Mouse (Mus musculus): ENCODE results near the gene Gm42906. TPM values are rescaled to one million over a fixed set of nuclear protein-coding genes. Genes with fewer than 3 reads are reported as not detected.

Gene Gm42906
- polyA plus RNA-seq, 1 experiment from 2014 or later: not detected

GRCm38 (mm10) chr5:151223696-151224366 is 204.1 kb downstream of the Gm42906 start:
- Histone ChIP-seq H3K4me3 (no peak overlapping the region), H3K36me3 (no peaks in the 10 kb centered on the region)
- WGBS (ENCODE audit: insufficient replicate concordance): 52% methylated on average over 4 of the region's 4 CpGs

DNA sequence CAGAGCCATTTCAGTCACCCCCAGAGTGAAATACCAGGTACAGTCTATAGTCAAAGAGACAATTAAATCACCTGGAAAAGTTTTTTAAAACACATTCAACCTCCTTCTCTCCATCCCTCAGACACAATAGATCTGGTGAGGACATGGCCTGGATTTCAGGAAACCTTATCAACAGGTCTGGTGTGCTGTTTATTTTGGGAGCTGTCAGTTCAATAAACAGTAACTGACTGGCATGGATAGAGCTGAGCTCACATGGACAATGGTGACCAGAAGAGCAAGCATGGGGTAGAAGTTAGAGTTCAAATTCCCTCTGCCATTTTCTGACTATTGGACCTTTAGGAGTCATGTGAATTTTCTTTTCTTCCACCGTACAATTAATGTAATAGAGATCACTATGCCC is 205.2 kb downstream of the Gm42906 start:
- Histone ChIP-seq H3K9ac (no peak overlapping the region), H3K9me3 (replicated peaks) (no peaks in the 10 kb centered on the region), H3K36me3 (no peaks in the 10 kb centered on the region), H3K27me3 (replicated peaks) (no peaks in the 10 kb centered on the region), H3K4me2 (no peak overlapping the region), H3K4me3 (no peak overlapping the region), H3K27ac (no peak overlapping the region), H3K4me1 (no peaks in the 10 kb centered on the region)
- 65% methylated on average over 1 of the region's 1 CpGs for WGBS (ENCODE audit: insufficient replicate concordance)
- no peak for ATAC-seq

More at GRCm38 (mm10) chr5:151223696-151224366, 204.1 kb downstream of the Gm42906 start:
- H3K4me1 ChIP-seq: no peaks in the 10 kb centered on the region
- no peak for ATAC-seq
- H3K27ac ChIP-seq: no peak overlapping the region
- H3K9ac ChIP-seq: no peak overlapping the region
- no peaks in the 10 kb centered on the region for H3K27me3 ChIP-seq (replicated peaks)
- no peak overlapping the region for H3K4me2 ChIP-seq
- no peaks in the 10 kb centered on the region for H3K9me3 ChIP-seq (replicated peaks)

GRCm38 (mm10) chr5:151218689-151219115 is 209.3 kb downstream of the Gm42906 start:
- WGBS (ENCODE audit: insufficient replicate concordance): 67% methylated on average over 6 of the region's 6 CpGs
- no peak overlapping the region for H3K4me2 ChIP-seq
- H3K4me3 ChIP-seq: no peak overlapping the region
- no peak for ATAC-seq
- no peaks in the 10 kb centered on the region for H3K4me1 ChIP-seq
- H3K9ac ChIP-seq: no peak overlapping the region
- H3K36me3 ChIP-seq: no peaks in the 10 kb centered on the region
- no peak overlapping the region for H3K27ac ChIP-seq
- H3K27me3 ChIP-seq (replicated peaks): no peaks in the 10 kb centered on the region
- H3K9me3 ChIP-seq (replicated peaks): no peaks in the 10 kb centered on the region

DNA sequence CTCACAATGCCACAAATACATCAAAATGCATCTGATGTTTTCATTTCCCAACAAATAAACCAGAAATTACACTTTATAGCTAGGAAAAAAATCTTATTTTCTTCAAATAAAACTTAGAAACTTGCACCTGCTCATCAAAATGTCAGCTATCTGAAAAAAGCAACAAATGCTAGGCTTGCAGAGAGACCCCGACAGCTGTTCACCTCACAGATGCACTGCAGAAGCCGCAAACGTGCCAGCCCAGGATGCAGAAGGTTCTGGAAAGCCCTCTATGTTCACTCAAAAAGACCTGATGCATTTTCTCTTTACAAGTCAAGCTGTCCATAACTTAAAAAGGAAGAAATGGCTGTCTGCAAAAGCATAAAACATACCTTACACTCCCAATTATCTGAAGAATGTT is 214.9 kb downstream of the Gm42906 start:
- H3K4me2 ChIP-seq: no peak overlapping the region
- H3K36me3 ChIP-seq: no peaks in the 10 kb centered on the region
- no peaks in the 10 kb centered on the region for H3K9me3 ChIP-seq (replicated peaks)
- WGBS (ENCODE audit: insufficient replicate concordance): 74% methylated on average over 3 of the region's 3 CpGs
- H3K9ac ChIP-seq: no peak overlapping the region
- H3K27ac ChIP-seq: no peak overlapping the region
- no peak overlapping the region for H3K4me3 ChIP-seq
- H3K4me1 ChIP-seq: no peaks in the 10 kb centered on the region
- no peaks in the 10 kb centered on the region for H3K27me3 ChIP-seq (replicated peaks)
- no peak for ATAC-seq

GRCm38 (mm10) chr5:151210869-151211268 is 217.1 kb downstream of the Gm42906 start:
- Histone ChIP-seq H3K36me3 (no peaks in the 10 kb centered on the region), H3K9me3 (replicated peaks) (no peaks in the 10 kb centered on the region), H3K4me2 (no peak overlapping the region), H3K4me3 (no peak overlapping the region), H3K4me1 (no peaks in the 10 kb centered on the region), H3K27me3 (replicated peaks) (no peaks in the 10 kb centered on the region), H3K27ac (no peak overlapping the region), H3K9ac (no peak overlapping the region)
- no peak for ATAC-seq
- WGBS (ENCODE audit: insufficient replicate concordance): 69% methylated on average over 1 of the region's 1 CpGs

DNA sequence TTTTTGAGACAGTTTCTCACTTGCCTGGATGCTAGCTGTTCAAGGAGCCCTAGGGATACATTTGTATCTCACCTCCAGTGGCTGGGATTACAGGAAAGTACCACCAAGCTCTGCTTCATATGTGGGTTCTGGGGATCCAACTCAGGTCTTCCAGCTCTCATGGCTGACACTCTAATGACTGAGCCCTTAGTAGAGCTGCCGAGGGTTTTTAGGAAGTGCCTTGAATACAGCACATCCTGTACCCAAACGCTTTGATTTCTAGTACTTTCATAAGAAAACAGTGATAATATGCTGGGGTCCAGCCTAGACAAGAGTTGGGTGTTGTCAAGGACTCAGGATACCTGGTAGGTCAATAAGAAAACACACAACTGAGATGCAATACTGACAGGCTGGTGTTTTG is 217.9 kb downstream of the Gm42906 start:
- 37% methylated on average over 2 of the region's 2 CpGs for WGBS (ENCODE audit: insufficient replicate concordance)
- no peak for ATAC-seq
- H3K4me1 ChIP-seq: no peaks in the 10 kb centered on the region

DNA sequence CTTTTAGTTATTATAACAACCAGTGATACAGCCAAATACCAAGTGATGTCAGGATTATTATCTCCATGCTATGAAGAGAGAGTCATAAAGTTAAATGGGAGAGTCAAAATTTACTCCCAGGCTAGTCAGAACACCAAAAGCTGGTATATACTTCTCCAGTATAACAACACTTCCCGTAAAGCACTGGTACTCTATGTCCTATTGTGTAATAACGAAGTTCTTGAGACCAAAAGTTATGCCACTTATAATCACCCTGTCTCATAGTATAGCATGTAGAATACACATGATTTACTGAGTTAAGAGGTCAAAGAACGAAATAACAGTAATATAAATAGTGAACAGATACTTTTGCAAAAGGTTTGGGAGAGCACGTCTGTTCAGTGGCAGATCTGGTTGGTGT is 222.9 kb downstream of the Gm42906 start:
- no peaks in the 10 kb centered on the region for H3K9me3 ChIP-seq (replicated peaks)
- no peaks in the 10 kb centered on the region for H3K27me3 ChIP-seq (replicated peaks)
- no peak overlapping the region for H3K27ac ChIP-seq
- H3K36me3 ChIP-seq: no peaks in the 10 kb centered on the region
- H3K4me3 ChIP-seq: no peak overlapping the region
- no peak for ATAC-seq
- H3K9ac ChIP-seq: no peak overlapping the region
- no peaks in the 10 kb centered on the region for H3K4me1 ChIP-seq
- 73% methylated on average over 4 of the region's 4 CpGs for WGBS (ENCODE audit: insufficient replicate concordance)
- no peak overlapping the region for H3K4me2 ChIP-seq

More for the DNA sequence above, 217.9 kb downstream of the Gm42906 start:
- H3K9me3 ChIP-seq (replicated peaks): no peaks in the 10 kb centered on the region
- H3K36me3 ChIP-seq: no peaks in the 10 kb centered on the region
- no peaks in the 10 kb centered on the region for H3K27me3 ChIP-seq (replicated peaks)
- no peak overlapping the region for H3K9ac ChIP-seq
- no peak overlapping the region for H3K4me2 ChIP-seq
- H3K4me3 ChIP-seq: no peak overlapping the region
- no peak overlapping the region for H3K27ac ChIP-seq

GRCm38 (mm10) chr5:151202925-151203324 is 225.0 kb downstream of the Gm42906 start:
- Histone ChIP-seq H3K36me3 (no peaks in the 10 kb centered on the region), H3K27me3 (replicated peaks) (no peaks in the 10 kb centered on the region), H3K9me3 (replicated peaks) (no peaks in the 10 kb centered on the region), H3K4me2 (no peak overlapping the region), H3K4me3 (no peak overlapping the region), H3K9ac (no peak overlapping the region), H3K27ac (no peak overlapping the region), H3K4me1 (no peaks in the 10 kb centered on the region)
- 61% methylated on average over 5 of the region's 5 CpGs for WGBS (ENCODE audit: insufficient replicate concordance)
- ATAC-seq: no peak

DNA sequence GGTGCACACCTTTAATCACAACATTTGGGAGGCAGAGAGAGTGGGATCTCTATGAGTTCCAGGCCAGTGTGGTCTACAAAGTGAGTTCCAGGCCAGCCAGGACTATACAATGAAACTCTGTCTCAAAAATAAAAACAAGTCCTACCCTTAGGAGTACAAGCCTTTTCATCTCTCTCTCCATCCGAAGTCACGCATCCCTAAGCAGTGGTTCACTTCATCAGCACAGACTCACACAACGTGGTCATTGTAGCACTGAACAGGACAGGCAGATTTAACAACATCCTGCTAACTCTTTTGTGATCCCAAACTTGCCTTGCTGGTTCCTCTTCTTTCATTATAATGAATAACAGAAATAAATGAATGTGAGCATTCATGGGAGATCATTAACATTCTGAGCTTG is 226.7 kb downstream of the Gm42906 start:
- no peaks in the 10 kb centered on the region for H3K9me3 ChIP-seq (replicated peaks)
- H3K4me1 ChIP-seq: no peaks in the 10 kb centered on the region
- H3K4me3 ChIP-seq: no peak overlapping the region
- no peak for ATAC-seq
- no peaks in the 10 kb centered on the region for H3K27me3 ChIP-seq (replicated peaks)
- H3K27ac ChIP-seq: no peak overlapping the region
- 66% methylated on average over 3 of the region's 3 CpGs for WGBS (ENCODE audit: insufficient replicate concordance)
- H3K36me3 ChIP-seq: no peaks in the 10 kb centered on the region
- no peak overlapping the region for H3K9ac ChIP-seq
- no peak overlapping the region for H3K4me2 ChIP-seq

GRCm38 (mm10) chr5:151199235-151199634 is 228.7 kb downstream of the Gm42906 start:
- no peak overlapping the region for H3K4me2 ChIP-seq
- no peak for ATAC-seq
- no peaks in the 10 kb centered on the region for H3K27me3 ChIP-seq (replicated peaks)
- H3K36me3 ChIP-seq: no peaks in the 10 kb centered on the region
- H3K9me3 ChIP-seq (replicated peaks): no peaks in the 10 kb centered on the region
- 68% methylated on average over 3 of the region's 3 CpGs for WGBS (ENCODE audit: insufficient replicate concordance)
- no peak overlapping the region for H3K9ac ChIP-seq
- no peak overlapping the region for H3K27ac ChIP-seq
- no peak overlapping the region for H3K4me3 ChIP-seq
- no peaks in the 10 kb centered on the region for H3K4me1 ChIP-seq

DNA sequence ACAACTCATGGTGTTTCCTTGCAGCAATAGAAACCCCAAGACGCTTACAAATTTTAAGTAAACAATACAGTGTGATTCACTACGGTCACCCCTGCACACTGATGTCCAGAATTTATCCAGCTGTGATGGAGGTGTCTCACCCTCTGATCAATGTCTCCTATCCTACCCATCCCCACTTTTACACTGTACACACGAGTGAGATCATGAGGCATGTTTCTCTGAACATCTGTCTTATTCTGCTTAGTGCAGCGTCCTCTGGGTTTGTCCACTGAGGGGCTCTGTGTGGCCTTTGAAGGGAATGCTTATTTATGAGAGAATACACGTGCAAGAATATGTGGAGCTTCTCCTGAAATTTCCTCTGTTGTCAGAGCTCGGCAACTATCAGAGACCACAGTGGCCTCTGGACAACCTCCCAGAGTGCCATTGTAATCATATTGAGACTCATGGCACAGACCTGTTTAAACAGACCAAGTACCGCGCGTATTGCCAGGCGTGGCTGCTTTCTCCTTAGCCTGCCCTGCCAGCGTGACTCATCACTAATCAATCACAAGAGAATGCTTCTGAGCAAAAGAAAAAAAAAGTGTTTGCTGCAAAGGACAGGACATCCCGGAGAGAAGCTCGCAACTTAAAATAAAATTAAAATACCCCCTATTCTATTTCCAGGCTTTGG is 231.2 kb downstream of the Gm42906 start:
- Histone ChIP-seq H3K4me2 (no peak overlapping the region), H3K9ac (no peak overlapping the region), H3K27me3 (replicated peaks) (no peaks in the 10 kb centered on the region), H3K36me3 (no peaks in the 10 kb centered on the region), H3K27ac (no peak overlapping the region), H3K9me3 (replicated peaks) (no peaks in the 10 kb centered on the region), H3K4me1 (no peaks in the 10 kb centered on the region), H3K4me3 (no peak overlapping the region)
- WGBS (ENCODE audit: insufficient replicate concordance): 63% methylated on average over 13 of the region's 13 CpGs
- no peak for ATAC-seq

DNA sequence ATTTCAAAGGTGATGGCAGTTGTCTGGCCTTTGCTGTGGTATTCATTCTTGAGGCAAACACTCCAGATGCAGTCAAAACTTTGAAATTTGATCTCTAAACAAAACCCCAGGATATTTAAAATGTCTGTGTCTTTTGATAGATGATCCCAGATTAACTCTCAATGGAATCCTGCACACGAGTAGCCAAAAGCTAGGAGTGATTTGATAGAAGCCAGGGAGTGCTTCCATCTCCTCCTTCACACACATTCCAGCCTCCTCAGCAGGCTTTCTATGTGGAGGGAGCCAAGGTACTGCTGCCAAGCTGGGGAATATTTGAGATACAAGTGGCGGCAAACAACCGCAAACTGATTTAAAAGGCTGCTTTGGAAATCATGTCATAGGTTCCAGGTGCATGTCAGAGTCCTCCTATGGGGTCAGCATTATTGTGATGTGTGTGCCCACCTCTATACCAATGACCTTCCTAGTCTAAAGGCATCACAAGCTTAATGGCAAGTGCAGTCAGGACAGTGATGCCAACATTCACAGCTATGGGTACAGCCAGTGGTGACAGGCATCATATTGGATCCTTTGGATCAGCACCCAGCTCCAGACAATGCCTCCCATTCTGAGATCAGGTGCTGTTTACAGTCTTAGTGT is 234.0 kb downstream of the Gm42906 start:
- no peaks in the 10 kb centered on the region; the same call in 1 of the 2 replicates for H3K27me3 ChIP-seq (replicated peaks)
- no peak overlapping the region for H3K9ac ChIP-seq
- 61% methylated on average over 3 of the region's 3 CpGs for WGBS (ENCODE audit: insufficient replicate concordance)
- H3K27ac ChIP-seq: no peak overlapping the region
- H3K4me2 ChIP-seq: no peak overlapping the region
- no peaks in the 10 kb centered on the region for H3K9me3 ChIP-seq (replicated peaks)
- 0 out of 2 replicates have a peak, but pooled peaks cover 6% of the 10 kb centered on the region for H3K4me1 ChIP-seq
- no peak overlapping the region for H3K4me3 ChIP-seq
- no peak for ATAC-seq
- no peaks in the 10 kb centered on the region for H3K36me3 ChIP-seq

Data from liver, embryonic 12.5 days (tissue).